Mouse (Mus musculus): ENCODE measurements around the gene Pigh.

Pigh gene

GRCm38 (mm10) chr12:79066431-79066830 is 23.0 kb downstream of the Pigh start:
- DNase-seq, result no peak

- no peak for DNase-seq
These were observed 25.0 kb downstream of the Pigh start for GRCm38 (mm10) chr12:79064451-79064850.

GRCm38 (mm10) chr12:79060766-79061652 is 28.4 kb downstream of the Pigh start:
- DNase-seq, result peak; percentile 13 to 14

- no peak for DNase-seq
These were observed 29.3 kb downstream of the Pigh start for GRCm38 (mm10) chr12:79060134-79060533.

- no peak for DNase-seq
These were observed 29.9 kb downstream of the Pigh start for GRCm38 (mm10) chr12:79059573-79059972.

GRCm38 (mm10) chr12:79055276-79055675 is 34.2 kb downstream of the Pigh start:
- no peak for DNase-seq

- DNase-seq, result no peak
These were observed 37.4 kb downstream of the Pigh start for GRCm38 (mm10) chr12:79052073-79052472.

GRCm38 (mm10) chr12:79050545-79051212 is 38.8 kb downstream of the Pigh start:
- DNase-seq, result no peak

- no peak for DNase-seq
These were observed 39.6 kb downstream of the Pigh start for GRCm38 (mm10) chr12:79049807-79050206.

- no peak for DNase-seq
These were observed 40.6 kb downstream of the Pigh start for GRCm38 (mm10) chr12:79048898-79049297.

- DNase-seq, result no peak
These were observed 42.2 kb downstream of the Pigh start for GRCm38 (mm10) chr12:79047203-79047602.

- DNase-seq, result no peak
These were observed 43.3 kb downstream of the Pigh start for GRCm38 (mm10) chr12:79046171-79046570.

GRCm38 (mm10) chr12:79044668-79045067 is 44.8 kb downstream of the Pigh start:
- DNase-seq, result no peak

- DNase-seq, result no peak
These were observed 48.0 kb downstream of the Pigh start for GRCm38 (mm10) chr12:79041436-79041835.

GRCm38 (mm10) chr12:79040201-79040827 is 49.1 kb downstream of the Pigh start:
- no peak for DNase-seq

- DNase-seq, result no peak
These were observed 49.7 kb downstream of the Pigh start for GRCm38 (mm10) chr12:79039708-79040107.

GRCm38 (mm10) chr12:79035349-79035748 is 54.1 kb downstream of the Pigh start:
- no peak for DNase-seq

- no peak for DNase-seq
These were observed 55.1 kb downstream of the Pigh start for GRCm38 (mm10) chr12:79034331-79034730.
